Mouse (Mus musculus) limb, embryonic 10.5 days (tissue): ENCODE data around the gene Cdkal1. TPM values are rescaled to one million over a fixed set of nuclear protein-coding genes. Genes with fewer than 3 reads are reported as not detected.
A peak's percentile ranks its signal among the peaks of the same experiment; 100 is the strongest.

Source experiments
- DNase-seq: peaks from one replicate; pipeline ENCODE4 v3.0.0-alpha.2; 2017; ENCODE audit warnings: low spot score
- H3K27ac ChIP-seq: fragments of 300-500 bp; sonication (generic); 2 replicates; pipeline ENCODE4 v1.5.1; 2016; ENCODE audit warnings: mild to moderate bottlenecking
- H3K27me3 ChIP-seq: fragments of 300-500 bp; sonication (generic); 2 replicates; pipeline ENCODE4 v1.6.1; 2016; ENCODE audit warnings: low read depth, mild to moderate bottlenecking; ENCODE audit not compliant: poor library complexity, severe bottlenecking
- H3K36me3 ChIP-seq: fragments of 300-500 bp; sonication (generic); 2 replicates; pipeline ENCODE4 v1.6.1; 2016; ENCODE audit warnings: mild to moderate bottlenecking, moderate library complexity
- H3K4me1 ChIP-seq: fragments of 300-500 bp; sonication (generic); 2 replicates; pipeline ENCODE4 v1.6.1; 2016
- H3K4me3 ChIP-seq: fragments of 300-500 bp; sonication (generic); 2 replicates; pipeline ENCODE4 v1.5.1; 2016; ENCODE audit warnings: mild to moderate bottlenecking, moderate library complexity
- H3K9me3 ChIP-seq: fragments of 300-500 bp; sonication (generic); replicated peaks from 2 replicates; pipeline ENCODE4 v1.6.1; 2016; ENCODE audit warnings: mild to moderate bottlenecking
- WGBS: fragments of 180-500 bp; shearing (Covaris S2); methylation state at CpG from one replicate; pipeline ENCODE4 v1.1.7; 2016; 5-methylcytosine and 5-hydroxymethylcytosine counted together
- polyA plus RNA-seq: library from polyadenylated mRNA; unstranded; fragments of >200 nt; fragmentation: Nextera tagmentation; extraction: Ambion mirVana; gene quantifications from 2 replicates; pipeline ENCODE4 v1.2.1, GENCODE M21; 2016

Cdkal1 gene
- polyA plus RNA-seq, 1 experiment from 2014 or later, result 34.8 TPM

- Histone ChIP-seq H3K4me1 (no peaks in the 10 kb centered on the region), H3K36me3 (no peaks in the 10 kb centered on the region), H3K9me3 (no peaks in the 10 kb centered on the region), H3K4me3 (no peak overlapping the region), H3K27me3 (no peaks in the 10 kb centered on the region), H3K27ac (no peak overlapping the region)
- 95% methylated on average over 7 of the region's 7 CpGs for WGBS
- no peak for DNase-seq
These were observed 227.9 kb downstream of the Cdkal1 start for GRCm38 (mm10) chr13:29627438-29628124.

- Histone ChIP-seq H3K4me1 (peaks cover 7% of the 10 kb centered on the region), H3K9me3 (no peaks in the 10 kb centered on the region), H3K27ac (no peak overlapping the region), H3K27me3 (no peaks in the 10 kb centered on the region), H3K4me3 (no peak overlapping the region), H3K36me3 (no peaks in the 10 kb centered on the region)
- 58% methylated on average over 1 of the region's 1 CpGs for WGBS
- no peak for DNase-seq
These were observed 230.5 kb downstream of the Cdkal1 start for GRCm38 (mm10) chr13:29624929-29625328.

GRCm38 (mm10) chr13:29623636-29624239, 231.7 kb downstream of the Cdkal1 start:
- Histone ChIP-seq H3K4me3 (no peak overlapping the region), H3K27me3 (no peaks in the 10 kb centered on the region), H3K4me1 (peaks cover 17% of the 10 kb centered on the region), H3K36me3 (no peaks in the 10 kb centered on the region), H3K27ac (no peak overlapping the region), H3K9me3 (no peaks in the 10 kb centered on the region)
- 76% methylated on average over 1 of the region's 1 CpGs for WGBS
- DNase-seq, result no peak

- Histone ChIP-seq H3K36me3 (no peaks in the 10 kb centered on the region), H3K27ac (no peak overlapping the region), H3K27me3 (no peaks in the 10 kb centered on the region), H3K9me3 (no peaks in the 10 kb centered on the region), H3K4me1 (peaks cover 25% of the 10 kb centered on the region), H3K4me3 (no peak overlapping the region)
- 82% methylated on average over 7 of the region's 7 CpGs for WGBS
- DNase-seq, result no peak
These were observed 233.6 kb downstream of the Cdkal1 start for GRCm38 (mm10) chr13:29621881-29622280.

GRCm38 (mm10) chr13:29621363-29621762, 234.1 kb downstream of the Cdkal1 start:
- Histone ChIP-seq H3K27ac (no peak overlapping the region), H3K27me3 (no peaks in the 10 kb centered on the region), H3K9me3 (no peaks in the 10 kb centered on the region), H3K4me3 (no peak overlapping the region), H3K4me1 (peaks cover 25% of the 10 kb centered on the region), H3K36me3 (no peaks in the 10 kb centered on the region)
- WGBS, result 93% methylated on average over 1 of the region's 1 CpGs
- DNase-seq, result no peak

- H3K36me3 ChIP-seq, result no peaks in the 10 kb centered on the region
- peaks cover 25% of the 10 kb centered on the region for H3K4me1 ChIP-seq
- no peaks in the 10 kb centered on the region for H3K27me3 ChIP-seq
- H3K27ac ChIP-seq, result no peak overlapping the region
- no peak for DNase-seq
- no peak overlapping the region for H3K4me3 ChIP-seq
- no peaks in the 10 kb centered on the region for H3K9me3 ChIP-seq
- WGBS, result 76% methylated on average over 7 of the region's 7 CpGs
These were observed 234.6 kb downstream of the Cdkal1 start for GRCm38 (mm10) chr13:29620826-29621225.

- Histone ChIP-seq H3K36me3 (no peaks in the 10 kb centered on the region), H3K4me3 (no peak overlapping the region), H3K27ac (no peak overlapping the region), H3K9me3 (no peaks in the 10 kb centered on the region), H3K4me1 (peaks cover 30% of the 10 kb centered on the region), H3K27me3 (no peaks in the 10 kb centered on the region)
- WGBS, result 89% methylated on average over 3 of the region's 3 CpGs
- no peak for DNase-seq
These were observed 238.8 kb downstream of the Cdkal1 start for GRCm38 (mm10) chr13:29616654-29617171.

GRCm38 (mm10) chr13:29615987-29616386, 239.5 kb downstream of the Cdkal1 start:
- H3K9me3 ChIP-seq, result no peaks in the 10 kb centered on the region
- 92% methylated on average over 3 of the region's 3 CpGs for WGBS
- H3K4me3 ChIP-seq, result no peak overlapping the region
- no peaks in the 10 kb centered on the region for H3K27me3 ChIP-seq
- peaks cover 30% of the 10 kb centered on the region for H3K4me1 ChIP-seq
- H3K27ac ChIP-seq, result no peak overlapping the region
- no peak for DNase-seq
- H3K36me3 ChIP-seq, result no peaks in the 10 kb centered on the region

GRCm38 (mm10) chr13:29615081-29615480, 240.4 kb downstream of the Cdkal1 start:
- H3K4me1 ChIP-seq, result peaks cover 30% of the 10 kb centered on the region
- DNase-seq, result no peak
- WGBS, result 93% methylated on average over 7 of the region's 7 CpGs

GRCm38 (mm10) chr13:29610051-29610931, 245.2 kb downstream of the Cdkal1 start:
- Histone ChIP-seq H3K27me3 (no peaks in the 10 kb centered on the region), H3K27ac (no peak overlapping the region), H3K4me3 (no peak overlapping the region), H3K4me1 (peaks cover 13% of the 10 kb centered on the region), H3K9me3 (no peaks in the 10 kb centered on the region), H3K36me3 (no peaks in the 10 kb centered on the region)
- no peak for DNase-seq
- WGBS, result 55% methylated on average over 13 of the region's 13 CpGs

More at GRCm38 (mm10) chr13:29615081-29615480, 240.4 kb downstream of the Cdkal1 start:
- H3K9me3 ChIP-seq, result no peaks in the 10 kb centered on the region
- H3K4me3 ChIP-seq, result no peak overlapping the region
- H3K36me3 ChIP-seq, result no peaks in the 10 kb centered on the region
- H3K27ac ChIP-seq, result no peak overlapping the region
- no peaks in the 10 kb centered on the region for H3K27me3 ChIP-seq

- Histone ChIP-seq H3K4me3 (no peak overlapping the region), H3K27ac (no peak overlapping the region), H3K36me3 (no peaks in the 10 kb centered on the region), H3K27me3 (no peaks in the 10 kb centered on the region), H3K4me1 (peaks cover 21% of the 10 kb centered on the region), H3K9me3 (no peaks in the 10 kb centered on the region)
- no peak for DNase-seq
- 91% methylated on average over 5 of the region's 5 CpGs for WGBS
These were observed 246.0 kb downstream of the Cdkal1 start for GRCm38 (mm10) chr13:29609441-29609840.

GRCm38 (mm10) chr13:29604241-29604640, 251.2 kb downstream of the Cdkal1 start:
- Histone ChIP-seq H3K36me3 (no peaks in the 10 kb centered on the region), H3K9me3 (no peaks in the 10 kb centered on the region), H3K4me3 (no peak overlapping the region), H3K27ac (peak overlapping the region; percentile 61; the same call in 1 of the 2 replicates), H3K4me1 (peaks cover 23% of the 10 kb centered on the region), H3K27me3 (no peaks in the 10 kb centered on the region)
- peak; percentile 84 for DNase-seq
- WGBS, result 34% methylated on average over 6 of the region's 7 CpGs
